Mouse (Mus musculus) Patski (cell line): ENCODE measurements around the gene Dexi. TPM values are rescaled to one million over a fixed set of nuclear protein-coding genes. Genes with fewer than 3 reads are reported as not detected.

Experiments
- ATAC-seq: fragments of 100-300 bp; one replicate; pipeline ENCODE4 v1.8.0; 2021
- CTCF ChIA-PET: fragments of 350-600 bp; sonication (Branson Sonifier 250); formaldehyde crosslinking; loops from one replicate; lab custom pipeline; 2022; ENCODE audit warnings: inconsistent platforms; lab: Charles Lee
- POLR2A ChIA-PET: fragments of 350-600 bp; sonication (Branson Sonifier 250); formaldehyde crosslinking; loops from one replicate; lab custom pipeline; 2022; ENCODE audit warnings: antibody characterized with exemption, inconsistent platforms; lab: Charles Lee
- DNase-seq: peaks from one replicate; pipeline ENCODE4 v3.0.0-alpha.2; 2011; ENCODE audit warnings: low read depth, low spot score
- H3K27me3 ChIP-seq: fragments of 371-371 bp; one replicate; pipeline ENCODE4 v1.5.1; 2021
- CTCF ChIP-seq: fragments of 100-300 bp; IDR thresholded peaks from one replicate; pipeline ENCODE4 v1.5.1; 2021
- in situ Hi-C: fragments of 300-500 bp; cut with MboI; formaldehyde crosslinking; loops from 3 replicates; pipeline ENCODE4 v1.11.1; 2018; ENCODE audit warnings: low pct_unique_long_range_greater_than_20kb, mixed read lengths
- polyA plus RNA-seq: library from polyadenylated mRNA; unstranded; gene quantifications from one replicate; pipeline ENCODE4 v1.2.3, GENCODE M21; 2021

Dexi gene
- polyA plus RNA-seq, 1 experiment from 2014 or later = 23.5 TPM

DNA sequence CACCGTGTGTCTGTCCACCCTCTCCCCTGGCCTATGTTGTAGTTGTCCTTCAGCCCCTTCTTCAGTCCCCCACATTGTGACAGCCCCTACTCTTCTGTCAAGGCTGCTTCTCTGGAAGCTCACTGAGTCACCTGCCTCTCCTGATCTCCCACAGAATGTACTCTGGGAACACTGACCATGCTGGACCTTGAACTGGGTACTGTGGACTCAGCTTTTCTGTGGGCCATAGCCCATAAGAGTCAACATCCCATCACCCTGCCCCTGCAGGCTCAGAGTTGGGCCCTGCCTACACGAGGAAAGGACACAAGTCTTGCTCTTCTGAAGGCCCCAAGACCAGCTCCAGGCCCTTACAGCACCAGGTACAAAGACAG is 17.3 kb downstream of the Dexi start:
- no peaks in the 10 kb centered on the region for H3K27me3 ChIP-seq
- no peak for TF ChIP-seq CTCF
- ChIA-PET CTCF (interaction anchor here (0.7 kb wide), 1 partner anchor 249 kb away, joined by 3 read pairs; no protein-coding TSS in a partner anchor), POLR2A (interaction anchor here (1.1 kb wide), 1 partner anchor 17 kb away, joined by 3 read pairs; the partner anchor contains the start of gene Dexi)
- DNase-seq = no peak
- no peak for ATAC-seq
- in situ Hi-C loops = no loop called here

DNA sequence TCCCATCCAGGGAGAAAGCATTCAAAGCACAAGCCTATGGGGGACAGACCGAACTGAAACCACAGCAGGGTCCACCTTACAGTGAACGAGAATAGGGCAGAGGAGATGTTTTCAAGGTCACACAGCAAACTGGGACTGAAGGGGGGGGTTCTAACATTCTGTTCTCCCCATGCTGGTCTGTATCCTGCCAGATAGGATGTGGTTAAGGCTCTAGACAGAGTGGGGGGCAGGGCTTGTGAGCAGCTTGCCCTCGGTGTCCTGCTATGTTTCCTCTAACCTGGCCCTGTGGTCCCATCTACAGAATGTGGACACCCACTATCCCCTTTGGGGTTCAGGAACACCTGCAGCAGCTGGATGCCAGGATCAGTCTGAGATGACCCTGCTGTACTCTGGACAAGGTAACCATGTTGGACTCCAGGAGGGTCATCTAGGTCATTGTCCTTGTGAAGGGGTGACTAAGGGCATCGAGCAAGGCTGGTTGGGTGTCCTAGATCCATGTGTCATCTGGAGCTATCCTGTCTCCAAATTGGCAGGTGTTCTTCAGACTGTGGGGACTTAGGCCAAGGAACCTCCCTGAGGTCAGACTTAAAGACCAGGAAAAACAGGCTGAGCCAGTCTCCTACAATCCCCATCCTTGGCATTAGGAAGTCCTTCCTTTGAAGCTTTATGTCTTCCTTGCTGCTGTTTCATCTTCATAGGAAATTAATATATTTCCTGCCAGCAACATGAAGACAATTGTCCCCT is 17.8 kb downstream of the Dexi start:
- TF ChIP-seq CTCF = no peak
- DNase-seq = no peak
- no peak for ATAC-seq
- no peaks in the 10 kb centered on the region for H3K27me3 ChIP-seq
- in situ Hi-C loops = no loop called here
- CTCF ChIA-PET = interaction anchor here (0.7 kb wide), 1 partner anchor 248 kb away, joined by 3 read pairs; no protein-coding TSS in a partner anchor
- POLR2A ChIA-PET = no interaction called here

DNA sequence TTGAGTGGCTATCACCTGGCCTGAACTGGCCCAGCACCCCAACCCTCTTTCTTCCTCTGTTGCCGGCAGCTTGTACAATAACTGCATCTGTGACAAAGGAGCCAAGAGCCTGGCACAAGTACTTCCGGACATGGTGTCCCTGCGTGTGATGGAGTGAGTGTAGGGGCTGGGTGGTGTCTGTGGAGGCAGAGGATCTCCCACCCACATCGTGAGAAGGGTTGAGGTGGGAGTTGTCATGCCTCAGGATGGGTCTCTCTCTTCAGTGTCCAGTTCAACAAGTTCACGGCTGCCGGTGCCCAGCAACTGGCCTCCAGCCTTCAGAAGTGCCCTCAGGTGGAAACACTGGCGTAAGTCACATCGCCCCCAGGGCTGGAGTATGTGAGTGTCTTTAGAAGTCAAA is 19.2 kb downstream of the Dexi start:
- in situ Hi-C loops = no loop called here

DNA sequence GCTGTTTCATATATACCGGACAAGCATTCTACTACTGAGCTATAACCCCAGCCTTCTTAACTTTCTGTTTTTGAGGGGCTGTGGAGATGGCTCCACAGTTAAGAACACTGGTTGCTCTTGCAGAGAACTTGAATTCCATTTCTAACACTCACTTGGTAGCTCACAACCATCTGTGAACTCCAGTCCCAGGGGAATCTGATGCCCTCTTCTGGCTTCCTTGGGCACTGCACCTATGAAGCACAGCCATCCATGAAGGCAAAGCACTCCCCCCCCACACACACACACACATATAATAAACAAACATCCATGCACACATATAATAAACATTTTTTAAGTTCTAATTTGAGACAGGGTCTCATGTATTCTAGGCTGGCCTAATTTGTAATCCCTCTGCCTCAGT is 20.0 kb downstream of the Dexi start:
- DNase-seq (no peak), ATAC-seq (no peak)
- peak; percentile 80 for TF ChIP-seq CTCF
- ChIA-PET POLR2A (no interaction called here), CTCF (interaction anchor here (0.6 to 2.8 kb wide), 12 partner anchors 9 to 247 kb away, joined by 3 to 10 read pairs (median 4); partner anchors contain the start of gene Tekt5)
- no peaks in the 10 kb centered on the region for H3K27me3 ChIP-seq
- in situ Hi-C loops = no loop called here

More for the DNA sequence above, 19.2 kb downstream of the Dexi start:
- POLR2A ChIA-PET = no interaction called here
- no peak for DNase-seq
- CTCF ChIA-PET = interaction anchor here (1.3 to 1.9 kb wide), 4 partner anchors 106 to 247 kb away, joined by 3 to 6 read pairs (median 4); partner anchors contain the start of gene Tekt5
- no peaks in the 10 kb centered on the region for H3K27me3 ChIP-seq
- TF ChIP-seq CTCF = no peak
- no peak for ATAC-seq

DNA sequence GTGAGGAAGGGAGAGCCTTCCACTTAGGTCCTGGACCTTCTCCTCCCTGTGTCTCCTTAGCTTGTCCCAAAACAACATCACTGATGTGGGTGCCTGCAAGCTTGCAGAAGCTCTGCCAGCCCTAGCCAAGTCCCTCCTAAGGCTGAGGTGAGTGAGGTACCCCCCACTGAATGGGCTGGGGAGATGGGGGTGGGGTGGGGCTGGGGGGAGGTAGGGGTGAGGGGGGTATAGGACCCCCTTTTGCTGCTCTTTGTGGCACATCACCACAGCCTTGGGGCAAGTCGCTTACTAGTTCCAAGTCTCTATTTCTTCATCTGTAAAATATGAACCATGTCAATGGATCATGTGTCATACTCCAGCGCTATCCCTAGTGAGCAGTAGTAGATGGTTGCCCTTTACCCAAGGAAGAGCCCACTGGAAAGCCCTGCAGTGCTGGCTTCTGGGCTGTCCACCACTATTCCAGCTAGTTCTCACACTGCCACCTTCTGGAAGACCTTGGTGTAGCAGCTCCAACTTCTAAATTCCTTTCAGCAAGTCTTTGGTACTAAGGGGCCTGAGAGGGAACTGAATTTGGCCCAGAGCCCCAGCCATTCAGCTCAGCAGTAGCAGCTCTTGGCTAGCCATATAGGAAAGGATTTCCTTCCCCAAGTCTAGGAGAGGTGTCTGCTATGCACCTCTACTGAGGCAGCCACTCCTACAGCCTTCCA is 21.8 kb downstream of the Dexi start:
- CTCF ChIA-PET = interaction anchor here (0.8 to 2.8 kb wide), 4 partner anchors 10 to 122 kb away, joined by 3 to 10 read pairs (median 4); no protein-coding TSS in a partner anchor
- no peaks in the 10 kb centered on the region for H3K27me3 ChIP-seq
- TF ChIP-seq CTCF = peak; percentile 82
- ATAC-seq (peak; percentile 29), DNase-seq (peak; percentile 39)
- in situ Hi-C loops = no loop called here
- POLR2A ChIA-PET = no interaction called here

DNA sequence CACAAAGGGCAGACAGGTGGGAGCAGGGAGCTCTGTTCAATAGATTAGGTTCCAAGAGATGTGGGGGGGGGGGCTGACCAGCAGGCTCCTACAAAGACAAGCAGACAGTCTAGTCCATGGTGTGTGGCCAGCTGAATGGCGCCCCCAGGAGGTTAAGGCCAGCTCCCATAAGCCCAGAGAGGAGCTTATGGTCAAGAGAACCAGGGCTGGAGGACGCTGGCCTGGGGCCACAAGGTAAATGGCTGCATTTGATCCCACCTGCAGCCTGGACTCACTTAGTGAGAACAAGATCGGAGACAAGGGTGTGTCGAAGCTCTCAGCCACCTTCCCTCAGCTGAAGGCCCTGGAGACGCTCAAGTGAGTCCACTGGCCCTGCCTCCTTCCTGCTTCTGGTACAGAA is 24.8 kb downstream of the Dexi start:
- ChIA-PET CTCF (no interaction called here), POLR2A (no interaction called here)
- in situ Hi-C loops = loop anchor here (5.0 to 10.0 kb wide), 3 partner anchors 101 to 433 kb away; no protein-coding TSS in a partner anchor
- no peak for TF ChIP-seq CTCF
- no peaks in the 10 kb centered on the region for H3K27me3 ChIP-seq
- DNase-seq (no peak), ATAC-seq (no peak)

DNA sequence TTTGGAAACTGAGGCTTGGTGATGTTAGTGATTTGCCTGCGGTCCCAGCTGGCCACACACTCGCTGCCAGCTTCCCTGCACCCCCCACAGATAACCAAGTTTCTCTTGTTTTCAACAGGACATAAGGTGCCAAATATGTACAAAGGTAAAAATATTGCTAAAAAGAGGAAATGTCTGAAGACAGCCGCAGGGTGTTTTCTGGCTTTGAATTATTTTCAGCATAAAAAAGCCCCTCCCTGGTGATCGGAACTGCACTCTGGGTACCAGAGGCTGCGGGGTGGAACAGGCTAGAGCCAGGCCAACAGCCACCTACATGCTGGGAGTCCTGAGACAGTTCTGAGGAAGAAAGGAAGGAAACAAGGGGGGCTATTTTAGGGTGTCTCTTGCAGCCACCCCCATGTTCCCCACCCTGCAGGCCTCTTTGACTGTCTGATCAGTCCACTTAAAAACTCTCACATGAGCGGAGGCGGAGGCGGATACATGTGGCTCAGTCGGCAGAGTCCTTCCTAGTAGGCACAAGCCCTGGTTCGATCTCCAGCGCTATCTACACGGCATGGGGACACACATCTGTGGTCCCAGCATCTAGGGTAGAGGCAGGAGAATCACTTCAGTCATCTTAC is 26.8 kb downstream of the Dexi start:
- in situ Hi-C loops = loop anchor here (5.0 to 10.0 kb wide), 3 partner anchors 99 to 431 kb away; no protein-coding TSS in a partner anchor
- ChIA-PET CTCF (no interaction called here), POLR2A (no interaction called here)
- DNase-seq (no peak), ATAC-seq (no peak)
- no peaks in the 10 kb centered on the region for H3K27me3 ChIP-seq
- no peak for TF ChIP-seq CTCF

DNA sequence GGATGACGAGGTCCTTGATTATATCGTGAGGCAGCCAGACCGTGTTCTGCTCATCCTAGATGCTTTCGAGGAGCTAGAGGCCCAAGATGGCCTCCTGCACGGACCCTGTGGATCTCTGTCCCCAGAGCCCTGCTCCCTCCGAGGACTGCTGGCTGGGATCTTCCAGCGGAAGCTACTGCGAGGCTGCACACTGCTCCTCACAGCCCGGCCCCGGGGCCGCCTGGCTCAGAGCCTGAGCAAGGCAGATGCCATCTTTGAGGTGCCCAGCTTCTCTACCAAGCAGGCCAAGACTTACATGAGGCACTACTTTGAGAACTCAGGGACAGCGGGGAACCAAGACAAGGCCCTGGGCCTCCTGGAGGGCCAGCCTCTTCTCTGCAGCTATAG is 31.7 kb downstream of the Dexi start:
- no peak for DNase-seq
- peak; percentile 9 for ATAC-seq
- no peak for TF ChIP-seq CTCF
- POLR2A ChIA-PET = no interaction called here
- CTCF ChIA-PET = interaction anchor here (0.9 to 1.6 kb wide), 4 partner anchors 10 to 94 kb away, joined by 3 to 5 read pairs (median 4); no protein-coding TSS in a partner anchor
- in situ Hi-C loops = loop anchor here (10.0 kb wide), 1 partner anchor 426 kb away; no protein-coding TSS in a partner anchor
- H3K27me3 ChIP-seq = no peaks in the 10 kb centered on the region

DNA sequence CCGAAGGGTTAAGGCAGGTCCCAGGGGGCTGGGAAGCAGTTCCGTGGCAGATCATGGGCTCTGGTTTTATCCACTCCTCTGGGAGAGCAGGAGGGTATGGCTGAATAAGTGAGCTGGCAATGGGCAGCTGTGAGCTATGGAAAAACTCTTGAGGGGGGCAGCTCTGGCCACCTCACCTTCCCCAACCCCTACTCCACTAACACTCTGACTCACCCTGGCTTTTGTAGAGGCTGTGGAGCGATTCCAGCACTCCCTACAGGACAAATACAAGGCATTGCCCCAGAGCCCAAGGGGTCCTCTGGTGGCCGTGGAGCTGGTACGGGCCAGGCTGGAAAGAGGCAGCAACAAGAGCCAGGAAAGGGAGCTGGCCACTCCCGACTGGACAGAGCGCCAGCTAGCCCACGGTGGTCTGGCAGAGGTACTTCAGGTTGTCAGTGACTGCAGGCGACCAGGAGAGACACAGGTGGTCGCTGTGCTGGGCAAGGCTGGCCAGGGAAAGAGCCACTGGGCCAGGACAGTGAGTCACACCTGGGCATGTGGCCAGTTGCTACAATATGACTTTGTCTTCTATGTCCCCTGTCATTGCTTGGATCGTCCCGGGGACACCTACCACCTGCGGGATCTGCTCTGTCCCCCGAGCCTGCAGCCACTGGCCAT is 32.2 kb downstream of the Dexi start:
- in situ Hi-C loops = loop anchor here (10.0 kb wide), 1 partner anchor 426 kb away; no protein-coding TSS in a partner anchor
- TF ChIP-seq CTCF = no peak
- CTCF ChIA-PET = interaction anchor here (0.9 to 1.6 kb wide), 5 partner anchors 11 to 94 kb away, joined by 3 to 5 read pairs (median 4); no protein-coding TSS in a partner anchor
- POLR2A ChIA-PET = no interaction called here
- DNase-seq = peak; percentile 19
- ATAC-seq = peak; percentile 45
- H3K27me3 ChIP-seq = no peaks in the 10 kb centered on the region
